Comparison of ENCODE assay signal across 14 mouse cellular contexts in genomic region chr5:116219288-116219687, GRCm38 (mm10).
"Had no signal": no experiment of that assay in that cellular context is flagged by ENCODE, and none has a peak within 500 bp of the region (broad histone marks: within the 10 kb centered on the region; RNA-seq: fewer than 3 reads in every experiment).

No protein-coding gene starts in this region.

- DNase-seq: kidney, adult 8-10 months; kidney, postnatal 25 days; layer of hippocampus, postnatal 36 days; lung, embryonic 14.5 days; lung, postnatal 10 days; lung, postnatal 4 days; right cerebral cortex, adult 18-20 months; right cerebral cortex, postnatal 25 days; thymus, postnatal 4 days had no signal

- H3K4me3 ChIP-seq: limb, embryonic 15.5 days; liver, embryonic 12.5 days; midbrain, embryonic 12.5 days; neural tube, embryonic 15.5 days had no signal

- H3K36me3 ChIP-seq: limb, embryonic 15.5 days; liver, embryonic 12.5 days; midbrain, embryonic 12.5 days; neural tube, embryonic 15.5 days had no signal

- H3K4me2 ChIP-seq: limb, embryonic 15.5 days; liver, embryonic 12.5 days; lung, embryonic 14.5 days; midbrain, embryonic 12.5 days; neural tube, embryonic 15.5 days had no signal

- H3K27me3 ChIP-seq: midbrain, embryonic 12.5 days; neural tube, embryonic 15.5 days had no signal

- H3K9me3 ChIP-seq: limb, embryonic 15.5 days; liver, embryonic 12.5 days; midbrain, embryonic 12.5 days; neural tube, embryonic 15.5 days had no signal

- H3K9ac ChIP-seq: limb, embryonic 15.5 days; liver, embryonic 12.5 days; lung, embryonic 14.5 days; midbrain, embryonic 12.5 days; neural tube, embryonic 15.5 days had no signal

- ATAC-seq: liver, embryonic 12.5 days had no signal

- H3K4me1 ChIP-seq: limb, embryonic 15.5 days; liver, embryonic 12.5 days; midbrain, embryonic 12.5 days; neural tube, embryonic 15.5 days had no signal

- H3K27ac ChIP-seq: limb, embryonic 15.5 days; liver, embryonic 12.5 days; midbrain, embryonic 12.5 days; neural tube, embryonic 15.5 days; stomach, postnatal 0 days had no signal
